Mouse (Mus musculus) C2C12 (cell line): ENCODE data around the gene Kctd3. TPM values are rescaled to one million over a fixed set of nuclear protein-coding genes. Genes with fewer than 3 reads are reported as not detected.

ENCODE experiments used
- H3K27me3 ChIP-seq: one replicate; pipeline ENCODE4 v1.6.1; 2011; ENCODE audit not compliant: control insufficient read depth, insufficient read depth, insufficient read length
- H3K36me3 ChIP-seq: one replicate; pipeline ENCODE4 v1.6.1; 2011; ENCODE audit not compliant: control insufficient read depth, insufficient read depth
- H3K4me3 ChIP-seq: one replicate; pipeline ENCODE4 v1.5.1; 2011; ENCODE audit warnings: mild to moderate bottlenecking, control low read depth; ENCODE audit not compliant: poor library complexity, insufficient read depth, severe bottlenecking
- H3K79me2 ChIP-seq: one replicate; pipeline ENCODE4 v1.6.1; 2011; ENCODE audit not compliant: control insufficient read depth, insufficient read depth
- H3K79me3 ChIP-seq: one replicate; pipeline ENCODE4 v1.6.1; 2011; ENCODE audit warnings: low read depth, control low read depth
- H3ac ChIP-seq: one replicate; pipeline ENCODE3; 2011; ENCODE audit warnings: low read depth; ENCODE audit not compliant: control insufficient read depth, insufficient read length
- CEBPB ChIP-seq: IDR thresholded peaks from one replicate; pipeline ENCODE4 v1.6.1; 2011; ENCODE audit warnings: low read depth, mild to moderate bottlenecking, control low read depth, moderate library complexity
- CTCF ChIP-seq: IDR thresholded peaks from one replicate; pipeline ENCODE4 v1.5.1; 2011; ENCODE audit not compliant: control insufficient read depth, insufficient read depth, insufficient read length
- FOSL1 ChIP-seq: IDR thresholded peaks from one replicate; pipeline ENCODE4 v1.8.0; 2011; ENCODE audit warnings: mild to moderate bottlenecking, low read length; ENCODE audit not compliant: poor library complexity, insufficient read depth, severe bottlenecking
- MAX ChIP-seq: IDR thresholded peaks from one replicate; pipeline ENCODE4 v1.6.1; 2011; ENCODE audit warnings: mild to moderate bottlenecking, control low read depth
- MYOD1 ChIP-seq: IDR thresholded peaks from one replicate; pipeline ENCODE4 v1.6.1; 2011; ENCODE audit warnings: low read depth; ENCODE audit not compliant: control insufficient read depth, insufficient read length
- MYOG ChIP-seq: IDR thresholded peaks from one replicate; pipeline ENCODE4 v1.6.1; 2011; ENCODE audit not compliant: control insufficient read depth, insufficient read length; ENCODE audit errors: extremely low read depth
- USF1 ChIP-seq: IDR thresholded peaks from one replicate; pipeline ENCODE4 v1.6.1; 2011; ENCODE audit warnings: low read depth, mild to moderate bottlenecking, control low read depth, moderate library complexity
- polyA plus RNA-seq: library from polyadenylated mRNA; unstranded; fragments of >200 nt; fragmentation: generic; extraction: Trizol; gene quantifications from one replicate; pipeline ENCODE4 v1.2.1, GENCODE M21; 2012; ENCODE audit warnings: missing spikeins

The Kctd3 gene
- polyA plus RNA-seq, 1 experiment: 19.0 TPM

DNA sequence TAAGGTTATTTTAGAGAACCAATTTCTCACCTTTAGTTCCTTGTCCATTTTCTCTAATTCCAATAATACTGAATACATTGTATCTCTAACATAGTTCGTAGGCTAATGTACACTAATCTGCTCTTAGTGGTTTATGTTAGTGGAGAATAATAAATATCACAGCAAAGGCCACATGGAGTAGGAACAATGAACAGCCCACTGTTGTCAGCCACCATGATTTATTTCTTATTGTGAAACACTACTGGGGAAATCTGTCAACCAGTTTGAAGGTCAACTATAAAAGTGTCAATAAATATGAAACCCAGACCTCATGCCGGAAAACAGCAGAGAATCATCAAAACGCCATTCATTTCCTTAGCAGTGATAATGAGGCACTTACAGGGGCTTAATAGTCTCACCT, 42.5 kb upstream of the Kctd3 start:
- no peak overlapping the region for H3ac ChIP-seq
- no peak overlapping the region for H3K4me3 ChIP-seq
- TF ChIP-seq MYOD1: no peak
- no peaks in the 10 kb centered on the region for H3K27me3 ChIP-seq
- H3K79me3 ChIP-seq: no peaks in the 10 kb centered on the region
- no peaks in the 10 kb centered on the region for H3K36me3 ChIP-seq
- H3K79me2 ChIP-seq: no peaks in the 10 kb centered on the region

GRCm38 (mm10) chr1:189048331-189048730, 40.7 kb upstream of the Kctd3 start:
- Histone ChIP-seq H3K36me3 (no peaks in the 10 kb centered on the region), H3K27me3 (no peaks in the 10 kb centered on the region), H3K79me3 (no peaks in the 10 kb centered on the region), H3K4me3 (no peak overlapping the region), H3ac (no peak overlapping the region), H3K79me2 (no peaks in the 10 kb centered on the region)
- TF ChIP-seq MYOD1 (no peak), FOSL1 (no peak), CEBPB (no peak), MAX (no peak), MYOG (no peak), CTCF (no peak), USF1 (no peak)

DNA sequence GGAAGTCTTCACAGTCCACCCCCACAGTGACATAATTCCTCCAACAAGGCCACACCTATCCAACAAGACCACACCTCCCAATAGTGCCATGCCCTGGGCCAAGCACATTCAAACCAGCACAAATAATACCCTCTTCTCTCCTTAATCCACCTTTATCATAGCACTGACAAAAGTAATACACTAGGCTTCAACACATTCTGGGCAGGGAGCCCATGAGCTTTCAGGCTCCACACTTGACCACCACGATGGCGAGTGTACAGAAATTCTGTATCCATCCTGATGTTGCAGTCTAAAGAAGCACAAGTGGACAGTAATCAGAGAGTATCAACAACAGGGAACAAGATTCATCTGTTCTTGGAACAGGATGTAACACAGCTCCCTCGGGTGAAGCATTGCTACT, 40.3 kb upstream of the Kctd3 start:
- Histone ChIP-seq H3K27me3 (no peaks in the 10 kb centered on the region), H3K79me2 (no peaks in the 10 kb centered on the region), H3K36me3 (no peaks in the 10 kb centered on the region), H3ac (no peak overlapping the region), H3K4me3 (no peak overlapping the region), H3K79me3 (no peaks in the 10 kb centered on the region)
- TF ChIP-seq CEBPB (no peak), USF1 (no peak), CTCF (no peak), MYOD1 (no peak), FOSL1 (no peak), MAX (no peak), MYOG (no peak)

DNA sequence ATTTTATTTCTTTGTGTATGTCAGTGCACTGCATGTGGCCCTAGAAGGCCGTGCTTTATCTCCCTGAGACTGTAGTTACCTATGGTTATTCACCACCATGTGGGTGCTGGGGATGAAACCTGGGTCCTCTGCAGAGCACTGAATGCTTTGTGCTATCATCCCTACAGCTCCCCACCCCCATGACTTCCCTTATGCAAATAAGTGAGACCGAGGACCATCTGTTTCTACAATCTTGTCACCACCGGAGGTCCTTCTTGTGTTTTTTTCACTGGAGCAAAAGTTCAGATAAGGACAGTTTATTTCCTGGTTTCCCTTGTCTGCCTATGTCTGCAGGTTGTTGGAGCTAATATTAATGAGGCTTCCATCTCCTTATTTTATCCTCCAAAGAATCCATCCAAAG, 39.2 kb upstream of the Kctd3 start:
- no peaks in the 10 kb centered on the region for H3K79me2 ChIP-seq
- no peak overlapping the region for H3ac ChIP-seq
- H3K79me3 ChIP-seq: no peaks in the 10 kb centered on the region
- no peaks in the 10 kb centered on the region for H3K36me3 ChIP-seq
- no peaks in the 10 kb centered on the region for H3K27me3 ChIP-seq
- no peak overlapping the region for H3K4me3 ChIP-seq
- no peak for TF ChIP-seq CTCF
- no peak for TF ChIP-seq MAX
- no peak for TF ChIP-seq FOSL1
- no peak for TF ChIP-seq MYOG
- TF ChIP-seq USF1: no peak
- TF ChIP-seq CEBPB: no peak
- no peak for TF ChIP-seq MYOD1

GRCm38 (mm10) chr1:189046301-189046700, 38.7 kb upstream of the Kctd3 start:
- TF ChIP-seq MYOG (no peak), USF1 (no peak), MAX (no peak), MYOD1 (no peak), CTCF (no peak), FOSL1 (no peak), CEBPB (no peak)
- no peaks in the 10 kb centered on the region for H3K79me3 ChIP-seq
- H3ac ChIP-seq: no peak overlapping the region
- no peaks in the 10 kb centered on the region for H3K27me3 ChIP-seq
- H3K36me3 ChIP-seq: no peaks in the 10 kb centered on the region
- H3K79me2 ChIP-seq: no peaks in the 10 kb centered on the region
- no peak overlapping the region for H3K4me3 ChIP-seq

DNA sequence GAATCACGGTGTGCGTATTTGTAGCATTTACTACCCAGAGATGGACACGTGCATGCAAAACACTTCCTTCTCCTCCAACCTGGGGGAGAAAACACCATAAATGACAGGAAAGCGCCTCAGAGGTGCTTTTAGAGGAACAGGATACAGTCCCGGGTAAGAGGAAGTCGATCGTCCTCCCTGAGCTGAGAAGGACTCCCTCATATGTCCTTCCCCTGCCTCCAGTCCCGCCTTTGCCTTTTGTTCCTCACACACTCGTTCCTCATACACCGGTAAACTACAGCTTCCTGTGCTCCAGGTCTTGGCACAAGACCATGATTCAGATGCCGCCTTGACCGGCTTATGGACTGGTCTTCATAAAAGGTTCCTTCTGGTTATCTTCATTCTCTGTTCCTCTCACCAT, 33.6 kb upstream of the Kctd3 start:
- Histone ChIP-seq H3K36me3 (no peaks in the 10 kb centered on the region), H3K27me3 (no peaks in the 10 kb centered on the region), H3K79me2 (no peaks in the 10 kb centered on the region), H3K79me3 (no peaks in the 10 kb centered on the region), H3K4me3 (no peak overlapping the region), H3ac (no peak overlapping the region)
- no peak for TF ChIP-seq CTCF
- no peak for TF ChIP-seq MAX
- TF ChIP-seq MYOG: no peak
- no peak for TF ChIP-seq FOSL1
- TF ChIP-seq MYOD1: no peak
- no peak for TF ChIP-seq CEBPB
- TF ChIP-seq USF1: no peak
